27 mouse cellular contexts compared by ENCODE assay signal in genomic region chr7:117878903-117879302, GRCm38 (mm10).
DNase-seq lines count a peak whose midpoint lies in the region; ATAC-seq lines count a peak whose summit lies in the region.
"Had no signal": no experiment of that assay in that cellular context is flagged by ENCODE, and none has a peak within 500 bp of the region (broad histone marks: within the 10 kb centered on the region; RNA-seq: fewer than 3 reads in every experiment).

No protein-coding gene starts in this region.

- peak; percentile 33 to 66 for DNase-seq in frontal cortex, adult 2 months (ENCODE audit: extremely low spot score in 1 of 2, low spot score in 1 of 2)
- DNase-seq in brain, adult 2 months (ENCODE audit: low read depth, low spot score) = peak; percentile 48
- peak; percentile 13 to 29 for DNase-seq in frontal cortex, postnatal 10 days (ENCODE audit: low spot score in 2 of 2)
- peak; percentile 52 to 57 for DNase-seq in right cerebral cortex, postnatal 10 days (ENCODE audit: low spot score in 2 of 2)
- no peak for DNase-seq in layer of hippocampus, adult 18-20 months (ENCODE audit: low spot score in 2 of 2)
- DNase-seq: adrenal gland, postnatal 25 days; cerebellum, adult 8-10 months; gastrocnemius, postnatal 25 days; heart, adult 2 months; heart, postnatal 4 days; kidney, adult 11 months; kidney, postnatal 25 days; liver; lung, adult 2 months; thymus, adult 2 months; thymus, postnatal 36 days had no signal

- H3K27me3 ChIP-seq in intestine, embryonic 15.5 days (replicated peaks) = peaks cover 3% of the 10 kb centered on the region; the same call in 1 of the 2 replicates
- H3K27me3 ChIP-seq: neural tube, embryonic 12.5 days had no signal

- no peak for ATAC-seq in frontal cortex, adult (ENCODE audit: low TSS enrichment)
- no peak for ATAC-seq in intestine, embryonic 15.5 days
- ATAC-seq: CD4-positive, CD25-positive, alpha-beta regulatory T cell, adult 4 months had no signal

- WGBS in intestine, embryonic 15.5 days = 71% methylated on average over 7 of the region's 7 CpGs

- 0 out of 2 replicates have a peak, but pooled peaks cover 2% of the 10 kb centered on the region for H3K4me1 ChIP-seq in intestine, embryonic 15.5 days (replicated peaks)
- H3K4me1 ChIP-seq: heart, embryonic 12.5 days; hindbrain, embryonic 13.5 days; neural tube, embryonic 12.5 days had no signal

- H3K27ac ChIP-seq in intestine, embryonic 15.5 days = no peak overlapping the region
- H3K27ac ChIP-seq: embryonic facial prominence, embryonic 13.5 days; heart, adult 2 months; hindbrain, embryonic 13.5 days; layer of hippocampus, adult 2 months; liver, embryonic 14.5 days; neural tube, embryonic 12.5 days had no signal

- H3K36me3 ChIP-seq in intestine, embryonic 15.5 days = no peaks in the 10 kb centered on the region
- H3K36me3 ChIP-seq: embryonic facial prominence, embryonic 13.5 days; heart, embryonic 12.5 days; hindbrain, embryonic 13.5 days; neural tube, embryonic 12.5 days had no signal

- H3K4me3 ChIP-seq in intestine, embryonic 15.5 days (replicated peaks) = no peak overlapping the region
- H3K4me3 ChIP-seq: embryonic facial prominence, embryonic 13.5 days; heart, adult 2 months; heart, embryonic 12.5 days; hindbrain, embryonic 13.5 days; layer of hippocampus, adult 2 months; myocyte; neural tube, embryonic 12.5 days had no signal

- H3K9ac ChIP-seq in intestine, embryonic 15.5 days = no peak overlapping the region
- H3K9ac ChIP-seq: embryonic facial prominence, embryonic 13.5 days; heart, embryonic 12.5 days; hindbrain, embryonic 13.5 days; liver, embryonic 14.5 days; neural tube, embryonic 12.5 days had no signal

- no peaks in the 10 kb centered on the region for H3K9me3 ChIP-seq in intestine, embryonic 15.5 days
- H3K9me3 ChIP-seq: embryonic facial prominence, embryonic 13.5 days; heart, embryonic 12.5 days; hindbrain, embryonic 13.5 days; neural tube, embryonic 12.5 days had no signal

- H3K4me2 ChIP-seq in intestine, embryonic 15.5 days (replicated peaks) = no peak overlapping the region
- H3K4me2 ChIP-seq: embryonic facial prominence, embryonic 13.5 days; heart, embryonic 12.5 days; hindbrain, embryonic 13.5 days; midbrain, embryonic 11.5 days; neural tube, embryonic 12.5 days had no signal

Comparison
In these comparisons a context has a peak if more than half of its experiments do, and no peak if none do; other contexts are left out.
1. DNase-seq: peak in frontal cortex, adult 2 months (2 of 2), brain, adult 2 months (single experiment), frontal cortex, postnatal 10 days (2 of 2) and right cerebral cortex, postnatal 10 days (2 of 2); none in layer of hippocampus, adult 18-20 months (0 of 2).